Mouse (Mus musculus) spleen, postnatal 10 days (tissue): ENCODE measurements around the gene Tepsin.

Source experiments
- DNase-seq, 2 experiments: peaks; one replicate each; pipeline ENCODE4 v3.0.0; 2021 to 2022; ENCODE audit warnings: low spot score in 2 of 2

Gene Tepsin

DNA sequence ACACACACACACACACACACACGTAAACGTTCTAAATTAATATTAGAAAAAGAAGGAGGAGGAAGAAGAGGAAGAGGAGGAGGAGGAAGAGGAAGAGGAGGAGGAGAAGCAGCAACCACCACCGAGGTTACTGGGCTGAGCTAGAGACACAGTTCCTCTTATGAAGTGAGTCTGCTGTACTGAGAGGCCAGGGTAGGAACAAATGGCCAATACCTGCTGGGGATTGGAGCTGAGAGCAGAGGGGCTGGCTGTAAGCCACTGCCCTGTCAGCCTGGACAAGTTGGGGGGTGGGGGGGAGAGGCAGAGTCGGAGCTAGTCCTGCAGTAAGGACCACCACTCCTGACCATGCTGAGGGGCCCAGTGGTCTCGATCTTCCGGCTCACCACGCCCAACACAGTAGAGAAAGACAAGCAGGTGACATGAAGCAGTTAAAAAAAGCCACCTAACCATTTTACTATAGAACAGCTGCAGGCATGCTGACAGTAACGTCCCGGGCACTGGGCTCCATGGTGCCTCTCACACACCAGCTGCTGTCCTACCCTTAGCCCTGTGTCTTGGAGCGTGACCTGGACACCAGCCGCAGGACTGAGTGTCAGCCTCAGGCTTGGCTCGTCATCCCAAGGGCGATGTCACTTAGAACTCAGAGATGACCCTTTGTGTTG lies 34.4 kb downstream of the Tepsin start:
- no peak for DNase-seq

DNA sequence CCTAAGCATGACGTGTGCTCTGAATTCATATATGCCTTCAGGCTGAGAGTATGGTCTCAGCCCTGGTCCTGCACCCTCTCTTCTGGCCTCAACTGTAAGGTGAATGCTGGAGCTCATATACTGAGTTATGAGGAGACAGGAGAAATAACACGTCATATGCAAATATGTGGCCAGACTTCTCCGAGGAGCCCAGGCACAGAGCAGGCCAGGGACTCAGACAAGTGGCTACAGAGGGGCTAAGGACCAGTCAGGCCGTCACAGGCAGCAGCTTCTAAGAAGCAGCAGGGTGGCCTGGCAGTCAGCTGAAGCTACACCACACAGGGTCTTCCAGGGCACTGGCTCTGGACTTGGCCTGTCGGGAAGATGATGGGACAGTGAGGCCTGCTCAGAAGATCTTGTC lies 35.2 kb downstream of the Tepsin start:
- no peak for DNase-seq

DNA sequence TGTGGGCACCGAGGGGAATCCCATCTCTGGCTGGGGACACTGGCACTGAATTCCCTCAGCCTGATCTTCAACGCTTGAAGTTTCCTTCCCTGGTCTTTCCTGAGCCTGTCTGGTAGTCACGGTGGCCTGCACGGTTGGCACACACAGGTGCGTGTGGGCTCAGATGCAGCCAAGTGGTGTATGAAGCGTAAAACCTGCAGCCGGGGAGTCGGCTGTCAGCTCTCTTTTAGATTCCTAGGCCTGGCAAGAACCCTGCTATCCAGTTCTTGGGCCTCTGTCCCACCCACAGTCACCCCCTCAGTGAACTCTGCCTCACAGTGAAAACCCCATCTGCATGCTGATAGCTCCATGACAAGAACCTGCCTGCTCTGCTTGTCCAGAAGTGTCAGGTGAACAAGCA lies 37.9 kb downstream of the Tepsin start:
- DNase-seq, result no peak

DNA sequence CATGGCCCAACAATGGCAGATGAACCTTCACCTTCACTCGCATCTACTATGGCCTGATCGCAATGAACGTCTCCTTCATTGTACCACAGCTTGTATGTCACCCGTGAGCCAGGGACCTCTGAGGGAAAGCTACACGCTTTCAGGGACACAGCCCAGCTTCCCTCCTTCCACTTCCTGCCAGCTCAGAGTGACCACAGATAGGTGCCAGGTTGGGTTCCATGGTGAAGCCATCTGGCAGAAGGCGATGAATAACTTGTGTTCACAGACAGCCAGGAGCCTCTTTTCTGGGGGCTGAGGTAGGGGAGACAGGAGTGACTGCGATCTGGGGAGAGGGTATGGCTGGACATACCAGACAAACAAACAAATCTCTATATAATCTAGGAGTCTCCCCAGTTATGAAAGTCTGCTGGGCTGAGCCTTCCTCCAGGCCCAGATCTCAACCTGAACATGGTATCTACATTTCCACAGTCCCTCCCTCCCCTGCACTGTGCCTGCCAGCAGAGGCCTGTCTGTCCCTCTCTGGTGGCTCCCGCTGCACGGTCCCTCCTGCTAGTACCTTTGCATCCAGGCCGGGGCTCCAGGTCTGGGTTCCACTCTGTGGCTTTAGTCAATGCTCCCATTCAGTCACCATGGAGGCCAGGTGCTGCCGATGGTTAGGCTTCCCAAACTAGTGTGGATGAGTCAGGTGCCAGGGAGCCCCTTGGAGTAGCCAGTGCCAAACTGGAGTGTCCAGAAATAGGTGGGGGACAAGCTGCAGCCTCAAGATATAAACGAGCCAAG lies 42.4 kb downstream of the Tepsin start:
- DNase-seq, result no peak

DNA sequence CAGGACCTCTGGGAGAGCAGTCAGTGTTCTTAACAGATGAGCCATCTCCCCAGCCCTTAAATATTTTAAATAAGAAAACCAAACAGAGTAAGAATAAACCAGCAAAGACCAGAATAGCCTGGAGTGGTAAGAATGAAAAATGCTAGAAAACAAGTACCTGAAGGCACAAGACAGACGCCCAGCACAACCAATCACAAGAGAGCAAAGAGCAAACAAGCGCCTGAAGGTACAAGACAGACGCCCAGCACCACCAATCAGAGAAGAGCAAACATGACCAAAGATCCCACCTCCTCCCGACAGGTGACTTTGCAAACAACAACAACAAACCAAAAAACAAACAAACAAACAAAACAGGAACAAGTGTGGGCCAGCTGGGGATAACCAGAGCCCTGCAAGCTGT lies 44.7 kb downstream of the Tepsin start:
- no peak for DNase-seq

DNA sequence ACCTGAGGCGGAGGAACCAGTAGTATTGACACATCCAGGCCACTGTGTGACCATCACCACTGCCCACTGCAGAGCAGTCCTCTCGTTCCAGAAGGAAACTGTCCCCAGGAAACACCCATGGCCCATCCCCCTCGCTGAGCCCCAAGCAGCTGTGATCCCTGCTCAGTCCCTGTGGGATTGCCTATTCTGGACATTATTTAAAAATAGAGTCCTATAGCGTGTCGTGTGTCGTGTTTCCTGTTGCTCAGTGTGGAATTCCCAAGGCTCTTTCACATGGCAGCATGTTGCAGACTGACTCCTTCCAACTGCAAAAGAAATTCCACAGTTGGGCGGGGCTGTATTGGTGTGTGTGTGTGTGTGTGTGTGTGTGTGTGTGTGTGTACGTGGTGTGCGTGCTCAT lies 46.3 kb downstream of the Tepsin start:
- DNase-seq, result no peak

DNA sequence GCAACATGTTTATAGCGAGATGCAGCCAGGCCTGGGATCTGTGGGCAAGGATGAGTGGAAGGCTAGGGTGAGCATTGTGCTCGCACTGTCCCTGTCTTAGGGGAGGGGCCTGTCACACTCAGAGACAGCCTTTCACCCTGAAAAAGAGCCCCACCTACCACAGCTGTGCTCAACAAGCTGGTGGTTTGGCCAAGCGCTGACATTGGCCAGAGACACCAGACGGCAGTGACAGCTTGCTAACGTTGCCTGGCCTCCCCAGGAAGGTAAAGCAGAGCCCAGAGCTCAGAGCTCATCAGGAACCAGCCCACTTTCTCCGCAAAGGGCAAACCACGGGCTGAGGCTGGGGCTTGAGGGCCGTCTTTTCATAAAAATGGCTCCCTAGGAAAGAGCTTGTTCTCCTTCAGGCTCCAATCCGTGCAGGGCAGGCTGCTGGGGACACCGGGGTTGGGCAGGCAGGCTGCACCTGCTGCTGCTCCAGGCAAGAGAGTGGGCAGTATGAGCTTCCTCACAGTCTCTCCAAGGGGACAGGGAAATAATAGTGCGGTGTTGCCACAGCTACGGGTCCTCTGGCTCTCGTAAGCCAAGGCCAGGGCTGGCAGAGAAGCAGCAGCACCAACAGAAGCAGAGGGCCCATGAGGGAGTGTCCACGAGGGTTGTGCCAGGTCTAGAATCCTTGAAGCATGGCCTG lies 47.3 kb downstream of the Tepsin start:
- DNase-seq, result no peak

DNA sequence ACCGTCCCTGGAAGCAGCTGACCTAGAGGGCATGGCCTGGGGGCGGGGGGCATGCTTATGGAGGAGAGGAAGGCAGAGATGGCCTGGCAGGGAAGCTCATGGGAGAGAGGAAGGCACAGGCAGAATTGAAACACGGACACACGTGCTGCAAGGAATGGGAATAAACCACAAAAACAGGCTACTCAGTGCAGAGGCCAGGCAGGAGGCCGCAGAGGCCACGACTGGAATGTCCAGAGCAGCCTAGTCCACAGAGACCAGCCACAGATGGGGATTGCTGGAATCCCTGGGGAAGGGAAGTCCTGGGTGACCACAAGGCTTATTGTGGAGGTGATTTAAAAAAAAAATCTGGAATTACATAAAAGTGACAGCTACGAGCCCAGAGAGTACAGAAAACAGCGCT lies 49.5 kb downstream of the Tepsin start:
- DNase-seq, result no peak

DNA sequence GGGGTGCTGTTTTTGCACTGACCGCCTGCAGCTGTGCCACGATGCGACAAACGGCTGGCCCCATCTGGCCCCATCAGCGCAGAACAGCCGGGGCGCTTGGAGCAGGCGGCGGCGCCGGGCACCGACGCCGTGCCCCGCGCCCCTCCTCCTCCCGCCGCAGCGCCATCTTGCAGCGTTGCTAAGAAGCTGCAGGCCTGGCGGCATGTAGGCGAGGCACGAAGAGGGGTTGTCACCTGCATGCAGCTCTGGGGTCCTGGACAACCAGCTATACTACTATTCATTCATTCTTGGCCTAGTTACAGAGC lies 50.3 kb downstream of the Tepsin start:
- DNase-seq, result no peak

DNA sequence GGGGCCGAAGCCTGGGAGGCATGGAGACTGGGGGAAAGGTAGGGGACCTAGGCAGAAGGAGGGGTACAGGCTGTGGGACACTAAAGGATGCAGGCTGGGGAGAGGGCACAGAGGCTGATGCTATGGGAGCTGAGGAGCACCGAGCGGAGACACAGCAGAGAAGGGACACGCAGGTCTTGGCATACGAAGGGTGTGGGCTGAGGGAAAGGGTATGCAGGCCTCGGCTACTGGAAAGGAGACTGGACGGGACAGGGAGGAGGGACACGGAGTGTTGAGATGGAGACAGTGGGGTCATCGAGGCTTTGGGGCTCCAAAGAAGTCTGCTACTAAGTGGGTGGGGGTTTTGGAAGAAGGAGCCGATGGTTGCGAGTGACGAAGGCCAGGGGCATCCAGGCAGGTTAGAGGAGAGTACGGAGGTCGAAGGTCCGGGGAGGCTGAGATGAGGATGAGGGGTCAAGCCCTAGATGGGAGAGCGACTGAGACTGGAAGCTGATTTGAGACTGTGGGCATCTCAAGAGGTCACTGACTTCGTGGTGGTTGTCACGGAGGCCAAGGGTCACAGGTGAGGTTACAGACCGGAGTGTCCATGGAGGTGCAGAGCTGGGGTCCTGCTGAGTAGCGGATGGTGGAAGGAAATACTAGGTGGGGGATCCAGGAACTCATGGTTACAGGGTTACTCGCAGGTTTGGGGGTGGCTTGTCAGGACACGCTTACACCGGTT lies 50.8 kb downstream of the Tepsin start:
- DNase-seq, result no peak

DNA sequence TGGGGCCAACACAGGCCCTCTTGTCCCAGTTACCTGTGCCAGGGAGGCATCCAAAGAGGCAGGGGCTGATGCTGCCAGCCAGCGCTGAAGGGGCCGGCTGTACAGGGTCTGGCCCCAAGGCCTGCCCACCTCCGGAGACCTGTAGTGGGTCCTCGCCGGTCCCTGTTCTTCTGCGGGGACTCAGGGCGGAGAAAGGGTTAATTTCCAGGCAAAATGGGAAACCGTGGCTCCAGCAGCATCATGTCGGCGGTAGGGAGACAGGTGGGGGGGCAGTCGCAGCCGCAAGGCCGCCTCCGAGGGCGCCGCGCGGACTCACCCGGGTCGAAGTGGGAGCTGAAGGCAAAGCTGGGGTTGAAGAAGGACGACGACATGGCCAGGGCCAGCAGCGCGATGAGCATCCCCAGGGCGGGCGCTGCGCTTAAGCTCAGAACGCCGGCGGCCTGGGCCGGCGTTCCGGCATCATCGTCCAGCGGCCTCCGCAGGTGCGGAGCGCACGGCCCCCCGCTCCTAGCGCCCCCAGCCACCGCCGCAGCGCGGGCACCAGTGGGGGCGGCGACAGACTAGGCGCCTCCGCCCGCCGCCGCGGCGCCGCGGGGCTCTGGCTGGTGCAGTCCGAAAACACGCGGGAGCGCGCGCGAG lies 51.9 kb downstream of the Tepsin start, which contains the start of gene Aatk:
Aatk (minus strand) TSS at position 615 of the 639 bp plus-strand sequence.
- DNase-seq, result no peak

DNA sequence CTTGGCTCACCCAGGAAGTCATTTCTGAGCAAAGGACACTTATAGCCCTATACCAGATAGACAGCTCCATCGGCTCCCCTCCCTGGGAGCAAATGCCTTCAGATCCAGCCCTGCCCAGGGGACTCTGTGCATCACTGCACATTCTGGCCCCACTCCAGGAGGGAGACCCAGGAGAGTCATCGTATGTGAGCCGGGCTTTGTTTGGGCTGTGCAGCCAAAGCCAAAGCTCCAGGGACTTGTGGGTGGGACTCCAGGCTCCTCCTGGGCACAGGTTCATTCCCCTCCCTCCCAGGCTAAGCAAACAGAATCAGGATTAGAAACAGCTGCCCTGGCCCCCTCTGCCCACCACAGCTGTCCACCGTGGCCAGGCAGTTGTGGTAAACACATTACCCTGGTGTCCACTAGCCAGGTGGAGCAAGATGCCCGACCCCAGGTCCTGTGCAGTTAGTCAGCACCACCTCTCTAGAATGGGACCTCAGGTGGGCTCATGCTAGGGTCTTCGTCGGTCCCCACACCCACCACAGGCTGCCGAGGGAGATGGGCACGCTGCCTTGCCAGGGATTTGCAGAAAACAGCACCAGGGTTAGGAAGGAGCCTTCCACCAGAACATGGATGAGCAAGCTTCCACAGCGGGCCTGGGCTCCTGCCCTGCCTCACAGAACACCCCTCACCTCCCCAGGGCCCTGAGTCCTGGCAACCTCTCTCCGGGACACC lies 52.5 kb downstream of the Tepsin start:
- DNase-seq, result no peak

DNA sequence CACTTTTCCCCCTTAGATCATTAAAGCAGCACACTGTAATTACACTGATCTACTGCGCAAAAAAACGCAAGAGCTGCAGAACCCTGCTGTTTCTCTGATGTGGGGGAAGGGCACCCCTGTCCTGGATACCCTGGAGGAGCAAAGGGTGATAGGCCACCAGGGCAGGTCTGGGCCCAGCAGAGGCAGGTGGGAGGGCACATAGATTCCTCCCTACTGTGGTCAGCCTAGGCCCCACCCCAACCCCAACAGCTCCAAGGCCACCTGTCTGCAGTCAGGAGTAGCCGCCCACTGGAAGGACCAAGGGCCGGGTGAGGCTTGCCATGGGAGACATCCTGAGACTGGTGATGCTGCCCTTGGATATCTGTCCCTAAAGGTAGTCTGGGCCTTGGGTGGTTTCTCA lies 53.2 kb downstream of the Tepsin start:
- DNase-seq, result no peak

DNA sequence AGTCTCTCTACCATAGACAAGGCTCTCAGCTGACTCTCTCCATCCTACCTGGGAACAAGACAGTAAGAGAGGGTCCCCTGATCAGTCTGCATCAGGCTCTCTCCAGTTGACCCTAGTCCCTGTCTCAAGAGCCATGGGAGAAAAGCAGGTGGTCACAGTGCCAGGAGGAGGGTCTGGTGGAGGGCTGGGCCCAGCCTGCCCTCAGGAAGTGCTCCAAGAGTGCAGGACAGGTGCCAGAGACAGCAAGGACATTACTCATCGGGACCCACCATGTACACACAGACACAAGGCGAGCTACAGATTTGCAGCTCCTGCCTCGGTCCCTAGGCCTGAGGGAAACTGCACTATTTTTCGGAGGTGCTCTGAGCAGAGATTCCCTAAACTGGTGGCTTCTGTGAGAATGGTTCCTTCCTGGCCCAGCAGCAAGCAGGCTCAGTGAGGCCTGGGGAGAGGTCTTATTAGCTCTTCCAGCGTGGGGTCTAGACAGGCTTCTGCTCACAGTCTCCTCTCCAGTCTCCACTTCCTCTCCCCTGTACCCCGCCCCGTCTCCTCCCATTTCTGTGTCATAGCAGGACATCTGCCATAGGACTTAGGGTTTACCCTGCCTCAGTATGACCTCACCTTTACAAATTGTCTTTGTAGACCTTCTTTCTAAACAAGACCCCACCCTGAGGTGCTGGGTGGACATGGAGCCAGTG lies 56.2 kb downstream of the Tepsin start:
- DNase-seq, result no peak

DNA sequence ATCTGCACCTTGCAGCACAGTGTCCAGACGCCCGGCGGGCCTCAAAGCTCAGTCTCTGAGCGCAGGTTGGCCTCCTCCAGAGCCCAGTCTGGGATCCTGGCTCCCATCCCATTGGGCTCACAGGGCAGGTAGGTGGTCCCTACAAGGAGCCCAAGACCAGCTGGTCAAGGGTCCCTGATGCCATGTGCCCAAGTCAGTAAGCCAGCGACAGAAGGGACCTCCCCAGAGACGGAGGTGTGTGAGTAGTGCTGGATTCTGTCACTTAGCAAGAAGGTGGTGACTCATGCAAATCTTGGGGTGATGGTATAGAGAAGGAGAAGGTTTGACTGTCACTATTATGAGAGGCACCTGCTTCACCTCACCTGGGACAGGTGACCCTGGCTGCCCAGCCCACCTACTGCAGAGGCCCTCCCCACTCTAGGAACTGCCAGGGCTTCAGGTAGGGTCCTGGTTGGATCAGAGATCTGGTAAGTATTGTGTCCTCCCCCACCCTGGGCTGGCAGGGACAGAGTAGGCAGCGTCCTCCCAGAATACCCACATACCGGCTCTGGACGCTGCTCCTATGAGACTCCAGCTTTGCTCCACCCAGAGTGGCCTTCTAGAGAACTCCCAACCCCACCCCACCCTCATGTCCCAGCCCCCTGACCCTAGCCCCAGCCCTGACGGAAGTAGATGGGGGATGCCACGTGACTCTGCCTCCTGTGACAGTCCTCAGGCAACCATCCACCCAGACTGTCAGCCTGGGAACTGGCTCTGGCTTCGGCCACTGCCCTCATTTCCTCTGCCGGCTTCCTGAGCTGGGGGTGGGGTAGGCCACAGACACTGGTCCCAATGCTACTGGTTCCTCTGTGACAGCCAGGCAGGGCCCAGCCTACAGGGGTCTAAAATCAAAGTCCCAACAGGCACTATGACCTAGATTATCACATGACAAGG lies 57.1 kb downstream of the Tepsin start:
- DNase-seq, result peak in 1 of 2 experiments; percentile 54
